Mouse (Mus musculus) left cerebral cortex, postnatal 14 days (tissue): ENCODE measurements around the gene Sf3b4. TPM values are rescaled to one million over a fixed set of nuclear protein-coding genes. Genes with fewer than 3 reads are reported as not detected.

ENCODE experiments used
- DNase-seq, 2 experiments: peaks; one replicate each; pipeline ENCODE4 v3.0.0; 2021 to 2022; ENCODE audit warnings: low spot score in 2 of 2, mixed read lengths in 1 of 2
- intact Hi-C: fragments of 180-260 bp; cut with DNase I; formaldehyde crosslinking; loops from one replicate; pipeline ENCODE4 v1.15.1; 2025
- long read RNA-seq, 2 experiments: library from polyadenylated mRNA; stranded (forward); transcript quantifications; one replicate each; pipeline ENCODE4 v2.0.0; 2021
- total RNA-seq, 2 experiments: library from RNA; stranded (reverse); gene quantifications; 2 replicates each; pipeline ENCODE4 v1.2.3; 2021

Gene Sf3b4
- total RNA-seq: 10 to 100 TPM; 43.4 to 46.8 TPM
- long read RNA-seq, experiment 1, transcript Sf3b4-201 (6 exons, 1,915 nt): major isoform, 51 of 59 reads
- long read RNA-seq, experiment 1, partial matches to known transcripts: 6 of 59 reads
- long read RNA-seq, experiment 1, other reads (novel, unspliced or antisense): 2 of 59 reads
- long read RNA-seq, experiment 2, transcript Sf3b4-201 (6 exons, 1,915 nt): major isoform, 46 of 51 reads
- long read RNA-seq, experiment 2, partial matches to known transcripts: 2 of 51 reads
- long read RNA-seq, experiment 2, other reads (novel, unspliced or antisense): 3 of 51 reads

DNA sequence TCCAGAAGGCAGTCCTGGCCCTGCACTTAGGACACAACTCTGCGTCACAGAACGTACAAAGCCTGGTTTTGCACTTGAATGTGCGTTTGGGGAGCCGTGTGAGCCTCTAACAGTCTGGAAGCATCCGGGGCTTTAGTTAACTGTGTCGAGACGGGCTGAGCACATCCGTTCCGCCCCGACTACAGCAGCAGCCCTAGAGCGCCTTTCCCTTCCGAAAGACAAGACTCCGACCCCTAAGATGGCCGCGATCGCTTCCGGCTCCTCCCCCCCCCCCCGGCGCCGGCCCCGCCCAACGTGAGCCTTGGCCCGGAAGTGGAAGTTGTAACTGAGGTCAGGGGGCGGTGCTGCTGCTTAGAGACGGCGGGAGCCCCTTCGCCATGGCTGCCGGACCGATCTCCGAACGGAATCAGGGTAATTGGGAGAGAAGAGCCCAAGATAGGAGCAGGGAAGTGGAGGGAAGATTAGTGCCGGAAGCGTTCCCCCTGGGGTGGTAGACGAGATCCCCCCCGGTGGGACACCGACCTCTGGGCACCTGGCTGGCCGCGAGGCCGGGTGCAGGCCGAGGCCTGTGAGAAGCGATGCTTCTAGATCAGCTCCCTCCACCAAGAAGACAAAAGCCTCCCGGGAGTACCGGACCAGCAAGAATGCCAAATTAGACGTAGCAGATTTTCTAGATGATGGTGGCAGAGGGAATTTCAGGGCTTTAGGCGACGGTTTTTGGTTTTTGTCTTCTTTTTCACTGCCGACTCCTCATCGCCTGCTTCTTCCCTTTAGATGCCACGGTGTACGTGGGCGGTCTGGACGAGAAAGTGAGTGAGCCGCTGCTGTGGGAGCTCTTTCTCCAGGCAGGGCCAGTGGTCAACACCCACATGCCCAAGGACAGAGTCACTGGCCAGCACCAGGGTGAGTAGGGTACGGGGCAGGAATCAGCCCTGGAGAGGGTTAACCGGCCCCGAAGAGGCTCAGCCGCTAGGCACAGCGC, at the start of gene Sf3b4:
Sf3b4 (plus strand) TSS at position 136 of the 982 bp plus-strand sequence.
- peak; percentile 80 to 93 for DNase-seq
- intact Hi-C loops: no loop called here

DNA sequence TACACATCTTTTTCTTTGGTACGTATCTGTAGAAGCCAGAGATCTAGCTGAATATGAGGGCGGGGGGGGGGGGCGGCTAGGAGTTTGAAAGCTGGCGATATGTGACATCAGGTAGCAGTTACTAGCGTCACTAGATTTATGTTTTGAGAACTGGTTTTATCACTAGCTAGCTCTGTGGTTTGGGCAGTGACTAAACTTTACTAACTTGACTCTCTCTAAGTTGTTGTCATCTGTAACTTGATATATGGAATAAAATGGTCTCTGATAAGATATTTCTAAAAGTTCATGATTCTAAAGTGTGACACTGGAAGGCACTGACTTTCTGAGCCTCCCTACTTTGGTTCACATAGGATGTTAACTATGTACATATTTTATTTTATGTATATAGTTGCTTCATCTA, 47.9 kb upstream of the Sf3b4 start:
- intact Hi-C loops: no loop called here

DNA sequence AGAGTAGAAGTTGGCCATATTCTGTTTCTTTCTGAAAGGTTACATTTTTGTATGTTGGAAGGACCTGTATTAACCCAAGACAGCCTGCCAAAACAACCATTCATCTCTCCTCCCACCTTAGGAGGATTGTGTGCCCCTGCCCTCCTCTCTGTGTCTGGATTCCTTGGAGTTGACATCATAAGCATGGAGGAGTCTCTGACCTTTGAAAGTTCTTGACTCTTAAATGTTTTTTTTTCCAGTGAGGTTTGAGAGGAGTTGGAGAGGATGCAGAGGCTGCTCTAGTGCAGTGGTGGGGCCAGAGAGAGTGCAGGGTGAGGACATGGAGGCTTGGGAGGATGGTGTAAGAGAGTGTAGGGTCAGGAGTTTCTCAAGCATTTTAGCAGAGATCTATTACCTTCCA, 44.0 kb upstream of the Sf3b4 start:
- no peak for DNase-seq
- intact Hi-C loops: no loop called here

More for the DNA sequence above, 47.9 kb upstream of the Sf3b4 start:
- DNase-seq: no peak

DNA sequence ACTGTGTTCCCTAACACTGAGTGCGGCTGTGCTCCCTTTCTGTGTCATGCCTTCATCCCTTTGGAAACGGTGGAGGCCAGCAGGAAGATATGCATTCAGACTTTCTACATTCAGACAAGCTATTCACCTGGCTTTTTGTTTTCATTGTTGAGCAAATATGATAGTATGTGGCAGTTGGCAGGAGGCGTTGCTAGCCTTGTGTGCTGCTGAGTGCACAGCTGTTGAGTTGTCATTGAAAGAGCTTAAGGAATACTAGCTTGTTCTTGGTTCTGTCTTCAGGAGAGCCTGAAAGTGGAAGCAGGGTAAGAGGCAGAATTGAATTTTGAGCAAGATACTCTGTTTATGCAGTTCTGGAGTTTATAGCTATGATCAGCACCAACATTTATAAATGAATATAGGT, 39.7 kb upstream of the Sf3b4 start:
- intact Hi-C loops: no loop called here
- DNase-seq: no peak

DNA sequence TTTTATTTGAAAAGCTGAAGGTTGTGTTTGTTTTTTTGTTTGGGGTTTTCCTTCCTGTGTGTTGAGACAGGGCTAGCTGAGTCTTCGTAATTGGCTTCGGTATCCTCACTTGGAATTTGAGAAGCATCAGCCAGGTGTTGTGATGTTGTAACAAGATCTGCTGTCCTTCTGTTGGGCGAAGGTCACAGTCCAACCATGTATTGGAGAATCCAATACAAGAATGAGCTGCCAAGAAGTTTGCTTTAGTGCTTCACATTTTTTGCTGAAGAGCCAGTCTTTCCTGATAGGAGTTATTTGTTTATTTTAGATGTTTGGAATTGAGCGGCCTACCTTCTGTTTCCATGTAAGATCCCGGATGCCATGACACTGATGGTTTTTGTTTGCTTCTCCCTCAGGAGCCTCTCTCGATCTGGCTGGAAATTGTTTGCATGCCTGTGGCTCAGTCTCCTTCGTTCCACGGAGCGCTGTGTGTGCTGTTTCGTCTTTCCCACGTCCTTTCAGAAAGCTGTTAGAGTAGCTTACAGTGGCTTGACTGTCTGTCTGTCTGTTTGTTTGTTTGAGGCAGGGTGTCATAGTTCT, 38.7 kb upstream of the Sf3b4 start:
- intact Hi-C loops: no loop called here
- DNase-seq: no peak

DNA sequence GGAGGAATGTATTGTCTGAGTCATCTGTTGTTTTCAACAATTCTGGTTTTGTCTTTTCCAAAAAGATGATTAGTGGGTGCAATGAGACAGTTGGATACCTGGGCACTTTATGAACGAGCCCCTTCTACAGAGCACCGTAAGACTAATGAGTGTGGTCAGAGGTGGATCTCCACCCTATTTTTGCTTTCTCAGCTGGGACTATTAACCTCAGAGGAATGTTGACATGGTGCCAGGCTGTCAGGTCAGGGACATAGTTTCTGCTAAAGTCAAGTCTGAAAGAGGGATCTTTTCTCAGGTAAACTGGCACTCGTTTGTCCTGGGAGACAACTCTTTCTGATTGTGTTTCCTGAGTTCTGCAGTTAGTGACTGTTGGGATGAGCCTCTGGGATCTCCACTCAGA, 37.1 kb upstream of the Sf3b4 start:
- intact Hi-C loops: no loop called here
- no peak for DNase-seq

DNA sequence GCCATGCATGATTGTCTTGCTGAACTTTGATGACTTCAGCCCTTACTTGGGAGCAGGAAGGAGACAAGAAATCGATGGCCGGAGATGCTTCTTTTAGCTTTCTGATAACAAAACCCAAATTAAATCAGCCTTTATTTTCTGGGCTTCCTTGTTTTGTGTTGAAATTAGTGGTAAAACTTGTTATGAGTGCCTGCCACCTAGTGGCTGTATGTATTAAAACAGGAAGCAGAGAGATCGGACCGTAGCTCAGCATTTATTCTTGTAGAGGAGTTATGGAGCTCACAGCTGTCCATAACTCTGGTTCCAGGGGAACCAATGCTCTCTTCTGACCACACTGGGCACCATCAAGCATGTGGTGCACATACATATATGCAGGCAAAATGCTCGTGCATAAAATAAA, 24.2 kb upstream of the Sf3b4 start:
- intact Hi-C loops: loop anchor here (2.0 to 10.0 kb wide), 2 partner anchors 81 to 183 kb away; no protein-coding TSS in a partner anchor
- peak; percentile 78 to 82 for DNase-seq

DNA sequence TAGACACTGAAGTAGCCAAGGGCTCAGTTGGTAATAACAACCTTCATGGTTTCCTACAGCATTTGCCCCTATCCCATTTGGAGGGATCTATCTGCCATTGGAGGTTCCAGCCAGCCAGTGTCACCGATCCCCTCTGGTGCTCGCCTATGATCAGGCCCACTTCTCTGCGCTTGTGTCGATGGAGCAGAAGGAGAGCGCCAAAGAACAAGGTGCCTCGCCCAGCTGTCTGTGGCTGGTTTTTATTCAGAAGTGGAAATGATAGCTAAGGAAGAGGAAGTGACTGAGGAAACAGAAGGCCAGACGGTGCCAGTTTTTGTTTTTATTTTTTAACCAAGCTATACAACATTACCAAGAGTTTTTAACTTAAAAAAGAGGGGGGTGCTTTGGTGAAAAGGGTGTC, 20.3 kb upstream of the Sf3b4 start:
- no peak for DNase-seq
- intact Hi-C loops: no loop called here

DNA sequence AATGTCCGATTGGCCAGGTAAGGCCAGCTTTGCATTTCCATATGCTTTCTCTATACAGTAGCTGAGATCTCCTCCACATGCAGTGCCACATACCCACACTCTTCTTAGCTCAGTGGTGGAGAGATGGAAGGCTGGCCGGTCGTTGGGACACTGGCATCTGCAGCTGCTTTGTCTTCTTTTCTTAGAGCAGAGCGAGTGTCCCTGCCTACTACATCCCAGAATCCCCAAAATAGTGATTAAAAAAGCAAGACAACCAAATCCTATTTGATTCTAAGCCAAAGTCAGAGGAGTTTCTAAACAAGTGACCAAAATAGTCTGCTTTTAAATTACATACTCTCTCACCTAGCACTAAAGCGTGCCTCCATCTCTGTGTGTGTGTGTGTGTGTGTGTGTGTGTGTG, 19.5 kb upstream of the Sf3b4 start:
- intact Hi-C loops: no loop called here

DNA sequence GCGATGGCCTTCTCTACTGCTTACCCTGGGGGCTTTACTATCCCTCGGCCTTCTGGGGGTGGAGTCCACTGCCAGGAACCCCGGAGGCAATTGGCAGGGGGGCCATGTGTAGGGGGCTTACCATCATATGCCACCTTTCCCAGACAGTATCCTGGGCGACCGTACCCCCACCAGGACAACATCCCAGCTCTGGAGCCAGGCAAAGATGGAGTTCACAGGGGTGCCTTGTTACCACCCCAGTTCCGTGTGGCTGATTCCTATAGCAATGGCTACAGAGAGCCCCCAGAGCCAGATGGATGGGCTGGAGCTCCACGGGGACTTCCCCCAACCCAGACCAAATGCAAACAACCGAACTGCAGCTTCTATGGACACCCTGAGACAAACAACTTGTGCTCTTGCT, 16.6 kb upstream of the Sf3b4 start:
- no peak for DNase-seq
- intact Hi-C loops: no loop called here

More for the DNA sequence above, 19.5 kb upstream of the Sf3b4 start:
- no peak for DNase-seq

DNA sequence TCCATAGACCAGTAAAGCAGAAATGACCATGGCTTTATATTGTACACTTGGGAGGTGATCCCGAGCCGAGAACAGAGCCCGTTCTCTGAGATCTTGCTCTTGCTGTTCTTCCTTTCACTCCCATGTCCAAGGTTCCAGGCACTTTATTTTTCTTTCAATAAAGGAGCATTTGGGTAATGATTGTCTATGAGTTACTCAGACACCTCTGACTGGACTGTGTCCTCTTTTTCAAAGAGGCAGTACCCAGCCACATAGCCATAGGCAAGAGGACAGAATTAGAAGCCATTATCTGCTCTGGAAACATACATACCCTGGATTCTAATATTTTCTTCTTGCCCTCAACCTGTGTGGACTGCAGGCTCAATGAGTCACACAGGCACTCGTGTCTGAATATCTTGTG, 12.3 kb upstream of the Sf3b4 start:
- intact Hi-C loops: no loop called here
- DNase-seq: no peak

DNA sequence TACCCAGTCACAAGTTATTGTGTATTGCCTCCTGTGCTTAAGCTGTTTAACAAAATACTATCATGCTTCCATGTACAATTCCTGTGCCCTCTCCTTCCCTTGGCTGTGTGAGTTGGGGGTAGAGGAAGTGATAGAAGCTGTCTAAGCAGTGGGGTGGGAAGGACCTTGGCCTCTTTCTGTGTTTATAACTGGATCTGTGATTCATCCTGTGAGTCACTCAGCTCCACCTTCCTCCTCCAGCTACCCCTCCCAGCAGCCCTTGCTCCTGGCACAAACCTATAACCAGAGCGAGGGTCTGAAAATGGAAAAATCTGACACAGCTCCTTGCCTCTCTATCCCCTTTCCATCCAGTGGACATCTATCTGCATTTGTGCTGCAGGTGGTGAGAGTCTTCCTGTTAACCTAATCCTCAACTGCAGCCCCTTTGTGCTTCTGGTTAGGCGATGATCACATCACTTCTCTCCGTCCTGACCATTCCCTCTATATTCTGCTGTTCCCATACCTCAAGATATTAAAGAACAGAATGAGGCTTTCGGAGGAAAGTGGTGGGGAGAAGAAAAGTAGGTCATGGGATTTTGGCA, 11.8 kb upstream of the Sf3b4 start:
- intact Hi-C loops: no loop called here
- peak; percentile 37 to 63 for DNase-seq

DNA sequence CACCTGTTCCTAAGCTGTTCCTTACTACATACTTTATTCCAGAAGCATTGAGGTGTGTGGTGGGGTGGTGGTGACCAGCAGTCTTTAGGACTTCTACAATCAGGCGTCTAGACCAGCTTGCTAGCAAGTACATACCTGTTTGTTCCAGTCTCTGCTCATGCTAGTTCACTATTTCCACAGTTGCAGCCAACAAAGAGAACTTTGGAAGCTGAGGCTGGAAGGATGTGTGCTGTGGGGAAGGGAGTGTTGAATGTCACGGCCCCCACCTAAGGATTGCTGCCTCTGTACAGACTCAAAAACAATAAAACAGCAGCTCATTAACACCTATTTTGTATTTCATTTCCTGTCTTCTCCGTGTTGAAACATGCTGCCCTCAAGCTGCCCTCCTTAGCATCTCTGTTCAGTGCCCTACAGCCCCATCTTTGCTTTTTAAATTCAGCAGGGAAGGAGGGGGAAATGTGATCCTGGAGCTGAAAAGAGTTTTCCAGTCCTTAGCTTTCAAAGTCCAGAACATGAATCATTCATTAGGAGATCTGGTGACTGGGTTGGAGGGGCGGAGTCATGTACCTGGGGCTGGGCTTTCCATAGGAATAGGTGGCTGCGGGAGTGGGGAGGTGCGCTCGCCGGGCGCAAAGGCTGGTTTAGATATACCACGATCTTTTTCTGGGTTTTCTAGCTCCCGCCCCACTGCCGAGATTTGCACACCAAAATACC, 11.2 kb upstream of the Sf3b4 start:
- intact Hi-C loops: no loop called here

DNA sequence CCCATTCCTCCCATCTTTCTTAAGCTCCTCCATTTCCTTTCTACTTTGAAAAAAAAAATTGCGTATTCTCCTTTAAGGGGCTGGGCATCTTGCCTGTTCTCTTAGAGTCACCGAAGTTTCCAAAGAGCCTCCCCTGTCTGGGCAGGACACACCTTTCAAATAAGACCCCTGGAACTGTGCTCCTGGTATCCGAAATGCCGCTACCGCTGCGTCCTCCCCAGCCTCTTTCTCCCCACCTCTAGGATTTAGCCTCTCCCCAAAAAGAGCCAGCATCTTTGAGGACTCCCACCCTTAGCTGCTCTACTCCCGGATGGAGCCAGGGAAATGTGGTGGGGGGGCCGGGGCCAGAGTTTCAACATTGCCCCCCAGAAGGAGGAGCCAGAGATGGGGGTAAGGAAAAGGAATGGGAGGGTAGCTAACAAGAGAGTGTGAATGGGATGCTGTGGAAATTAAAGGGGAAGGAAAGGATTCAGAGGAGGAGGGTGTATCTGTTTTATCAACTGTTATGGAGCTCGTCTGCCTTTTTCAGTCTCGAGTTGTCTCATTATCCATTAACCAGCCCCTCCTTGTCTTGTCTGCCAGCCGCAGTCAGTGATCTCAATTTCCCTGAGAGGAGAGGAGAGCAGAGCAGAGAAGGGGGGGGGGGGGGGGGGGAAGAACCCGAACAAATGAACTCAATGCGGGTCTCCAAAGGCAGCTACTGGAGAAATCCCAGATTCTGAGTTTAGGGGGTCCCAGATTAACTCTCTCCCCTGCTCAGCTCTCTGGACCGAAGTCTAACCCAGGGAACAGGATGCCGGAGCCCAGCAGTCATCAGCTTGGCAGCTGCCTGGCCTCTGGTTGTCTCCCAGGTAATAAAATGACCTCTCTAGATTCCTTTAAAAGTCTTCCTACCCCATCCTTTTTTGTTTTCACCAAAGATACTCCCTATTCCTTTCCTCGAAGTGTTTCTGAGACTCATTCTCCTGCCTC, 10.0 kb upstream of the Sf3b4 start, which contains the start of gene Mtmr11:
Mtmr11 (plus strand) TSS at position 136 of the 972 bp plus-strand sequence.
- DNase-seq: no peak

More for the DNA sequence above, 11.2 kb upstream of the Sf3b4 start:
- DNase-seq: peak; percentile 56 to 60

DNA sequence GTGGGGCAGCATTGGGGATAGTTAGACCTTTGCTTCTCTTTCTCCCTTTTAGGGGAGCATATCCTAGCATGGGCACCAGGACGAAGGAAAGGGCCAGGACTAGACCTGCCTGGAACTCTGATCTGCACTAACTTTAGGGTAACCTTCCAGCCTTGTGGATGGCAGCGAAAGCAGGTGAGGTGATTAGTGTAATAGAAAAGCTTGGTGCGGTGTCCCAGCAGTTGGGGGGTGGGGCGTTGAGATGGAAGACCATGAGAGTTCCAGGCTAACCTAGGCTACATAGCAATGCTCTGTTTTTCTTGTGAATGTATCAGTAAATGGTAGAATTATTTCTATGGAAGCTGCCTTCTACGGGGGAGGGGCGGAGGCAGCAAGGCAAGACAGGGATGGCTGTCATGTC, 9.1 kb upstream of the Sf3b4 start:
- intact Hi-C loops: no loop called here
- no peak for DNase-seq

More for the DNA sequence above, 10.0 kb upstream of the Sf3b4 start, which contains the start of gene Mtmr11:
- intact Hi-C loops: no loop called here

DNA sequence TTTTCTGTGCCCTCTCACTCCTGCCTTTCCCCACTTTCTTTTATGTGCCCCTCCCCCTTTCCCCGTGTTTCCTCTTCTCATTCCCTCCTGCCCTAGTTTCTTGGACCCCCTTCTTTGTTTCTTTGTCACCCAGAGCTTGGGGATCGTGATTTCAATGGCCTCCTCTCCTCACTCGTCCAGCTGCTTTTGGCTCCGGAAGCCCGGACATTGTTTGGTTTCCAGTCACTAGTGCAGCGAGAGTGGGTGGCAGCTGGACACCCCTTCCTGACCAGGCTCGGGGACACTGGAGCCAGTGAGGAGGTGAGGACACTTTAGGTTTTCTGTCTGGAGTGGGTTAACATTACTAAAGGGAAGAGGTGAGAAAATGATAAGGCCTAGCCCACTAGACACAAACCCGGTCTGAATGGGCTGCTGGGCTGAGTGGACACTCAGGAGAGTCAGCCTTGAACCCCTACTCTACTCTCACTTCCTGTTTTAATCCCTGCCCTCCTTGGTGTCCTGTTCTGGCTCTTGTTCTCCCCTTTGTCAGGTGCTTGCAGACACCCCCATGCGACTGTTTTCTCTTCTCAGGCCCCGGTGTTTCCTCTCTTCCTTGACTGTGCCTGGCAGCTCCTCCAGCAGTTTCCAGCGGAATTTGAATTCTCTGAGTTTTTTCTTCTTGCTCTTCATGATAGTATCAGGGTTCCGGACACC, 3.5 kb upstream of the Sf3b4 start:
- DNase-seq: no peak
- intact Hi-C loops: no loop called here

DNA sequence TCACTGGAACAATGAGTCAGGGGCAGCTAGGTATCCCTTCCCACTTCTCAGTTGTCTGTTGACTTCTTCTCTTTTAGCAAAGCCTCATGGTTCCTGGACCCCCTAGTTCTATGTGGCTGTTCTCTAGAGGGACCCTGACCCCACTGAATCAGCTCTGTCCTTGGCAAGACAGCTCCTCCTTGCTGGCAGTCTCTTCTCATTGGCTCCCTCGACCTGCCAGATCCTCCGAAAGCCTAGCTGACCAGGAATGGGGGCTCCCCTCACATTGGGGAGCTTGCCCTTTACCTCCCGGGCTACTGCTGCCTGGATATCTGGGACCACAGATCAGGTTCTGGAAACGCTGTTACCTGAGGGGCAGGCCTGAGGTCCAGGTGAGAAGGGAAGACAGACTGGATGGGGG, 1.9 kb upstream of the Sf3b4 start:
- intact Hi-C loops: no loop called here
- no peak for DNase-seq
